Mouse (Mus musculus) liver, embryonic 14.5 days (tissue): ENCODE measurements at regions not wholly inside any gene's neighbourhood (a gene's known extent, or its start where the extent isn't known, plus 50 kb on each side); places are given as distances from the start of the nearest gene placed in this dataset.
"Not testable (repeated sequence)": the region's sequence is repeated elsewhere in the genome, so short reads cannot be mapped to it uniquely, and the experiment has no call there.

Source experiments
- ATAC-seq: fragments of 200-750 bp; cut with Nextera tagmentation; 2 replicates; pipeline ENCODE4 v1.8.0; 2017; ENCODE audit warnings: moderate number of reproducible peaks, mild to moderate bottlenecking, moderate library complexity; ENCODE audit not compliant: insufficient read depth
- DNase-seq, 3 experiments: peaks; one replicate each; pipeline ENCODE4 v3.0.0-alpha.2; 2012 to 2013; ENCODE audit warnings: low read depth in 3 of 3, low spot score in 3 of 3
- H3K27ac ChIP-seq: fragments of 300-500 bp; sonication (generic); 2 replicates; pipeline ENCODE4 v1.5.1; 2014; ENCODE audit warnings: moderate library complexity, mild to moderate bottlenecking, control low read depth, inconsistent platforms
- H3K27me3 ChIP-seq: fragments of 300-500 bp; sonication (generic); 2 replicates; pipeline ENCODE4 v1.6.1; 2014; ENCODE audit warnings: mild to moderate bottlenecking, low read length, moderate library complexity; ENCODE audit not compliant: control insufficient read depth, insufficient read depth
- H3K36me3 ChIP-seq: fragments of 300-500 bp; sonication (generic); replicated peaks from 2 replicates; pipeline ENCODE4 v1.6.1; 2014; ENCODE audit warnings: low read depth; ENCODE audit not compliant: control insufficient read depth, insufficient read depth
- H3K4me1 ChIP-seq, 2 experiments: fragments of 200-500 bp in 1 of 2; fragments of 300-500 bp in 1 of 2; sonication (generic) in 1 of 2; replicated peaks; 2 replicates each; pipeline ENCODE4 v1.6.1; 2012 to 2014; ENCODE audit warnings: antibody characterized with exemption in 1 of 2, inconsistent platforms in 1 of 2, low read length in 1 of 2; ENCODE audit not compliant: control insufficient read depth in 2 of 2, insufficient read depth in 2 of 2
- H3K4me2 ChIP-seq: fragments of 300-500 bp; sonication (generic); 2 replicates; pipeline ENCODE4 v1.6.1; 2014; ENCODE audit warnings: low read depth, mild to moderate bottlenecking, control low read depth, moderate library complexity
- H3K4me3 ChIP-seq, 2 experiments: fragments of 200-500 bp in 1 of 2; fragments of 300-500 bp in 1 of 2; sonication (generic) in 1 of 2; 2 replicates each; pipeline ENCODE4 v1.5.1; 2012 to 2014; ENCODE audit warnings: low read depth in 2 of 2, low read length in 2 of 2, mild to moderate bottlenecking in 2 of 2, control low read depth in 1 of 2, inconsistent platforms in 1 of 2, moderate library complexity in 1 of 2; ENCODE audit not compliant: insufficient read depth in 1 of 2
- H3K9ac ChIP-seq: fragments of 300-500 bp; sonication (generic); replicated peaks from 2 replicates; pipeline ENCODE4 v1.6.1; 2014; ENCODE audit warnings: mild to moderate bottlenecking, control low read depth, moderate library complexity
- H3K9me3 ChIP-seq: fragments of 300-500 bp; sonication (generic); 2 replicates; pipeline ENCODE4 v1.6.1; 2016; ENCODE audit warnings: low read length, mixed read lengths; ENCODE audit not compliant: control insufficient read depth
- CTCF ChIP-seq: IDR thresholded peaks from 2 replicates; pipeline ENCODE4 v1.5.1; 2016; ENCODE audit warnings: antibody characterized with exemption, low read depth, control low read depth
- EP300 ChIP-seq: IDR thresholded peaks from 2 replicates; pipeline ENCODE4 v1.6.1; 2016; ENCODE audit warnings: antibody characterized with exemption, low read depth
- WGBS: fragments of 180-500 bp; shearing (Covaris S2); extraction: QIAGEN DNeasy Blood & Tissue Kit; methylation state at CpG from one replicate; pipeline ENCODE4 v1.1.7; 2014; ENCODE audit not compliant: insufficient replicate concordance; 5-methylcytosine and 5-hydroxymethylcytosine counted together

- DNase-seq = no peak
- WGBS = 68% methylated on average over 15 of the region's 15 CpGs
- Histone ChIP-seq H3K4me3 (no peak overlapping the region), H3K9ac (no peak overlapping the region), H3K4me1 (no peaks in the 10 kb centered on the region), H3K4me2 (no peak overlapping the region), H3K27me3 (no peaks in the 10 kb centered on the region), H3K36me3 (no peaks in the 10 kb centered on the region), H3K9me3 (peaks cover 38% of the 10 kb centered on the region), H3K27ac (no peak overlapping the region)
- no peak for ATAC-seq
- TF ChIP-seq CTCF (no peak), EP300 (no peak)
These were observed 77.4 kb downstream of the Prl2c2 start for GRCm38 (mm10) chr13:12927587-12928345.

GRCm38 (mm10) chr13:12925604-12926003 is 79.6 kb downstream of the Prl2c2 start:
- H3K4me2 ChIP-seq = no peak overlapping the region
- H3K36me3 ChIP-seq = no peaks in the 10 kb centered on the region
- no peak overlapping the region for H3K4me3 ChIP-seq
- H3K9me3 ChIP-seq = peaks cover 41% of the 10 kb centered on the region
- no peak overlapping the region for H3K9ac ChIP-seq
- WGBS = 74% methylated on average over 14 of the region's 14 CpGs
- TF ChIP-seq EP300 = no peak
- peak; percentile 45; the same call in 1 of the 2 replicates for TF ChIP-seq CTCF
- H3K27me3 ChIP-seq = no peaks in the 10 kb centered on the region
- H3K4me1 ChIP-seq = no peaks in the 10 kb centered on the region
- no peak overlapping the region for H3K27ac ChIP-seq
- DNase-seq (no peak), ATAC-seq (peak; percentile 25; the same call in 1 of the 2 replicates)

- Histone ChIP-seq H3K9me3 (no peaks in the 10 kb centered on the region), H3K4me2 (no peak overlapping the region), H3K9ac (no peak overlapping the region), H3K4me1 (no peaks in the 10 kb centered on the region), H3K27me3 (no peaks in the 10 kb centered on the region), H3K27ac (no peak overlapping the region), H3K36me3 (no peaks in the 10 kb centered on the region), H3K4me3 (no peak overlapping the region)
- 49% methylated on average over 5 of the region's 5 CpGs for WGBS
- ATAC-seq = no peak
- TF ChIP-seq EP300 = no peak
- TF ChIP-seq CTCF = no peak
- DNase-seq = no peak
These were observed 92.3 kb downstream of the Prl2c2 start for GRCm38 (mm10) chr13:12912902-12913301.

- no peak for ATAC-seq
- no peaks in the 10 kb centered on the region for H3K4me1 ChIP-seq
- no peak overlapping the region for H3K27ac ChIP-seq
- DNase-seq = no peak
- no peak overlapping the region for H3K4me3 ChIP-seq
- H3K4me2 ChIP-seq = no peak overlapping the region
- H3K36me3 ChIP-seq = no peaks in the 10 kb centered on the region
- TF ChIP-seq EP300 = no peak
- no peak for TF ChIP-seq CTCF
- H3K9ac ChIP-seq = no peak overlapping the region
- no peaks in the 10 kb centered on the region for H3K9me3 ChIP-seq
- H3K27me3 ChIP-seq = no peaks in the 10 kb centered on the region
These were observed 99.0 kb downstream of the Prl2c2 start for GRCm38 (mm10) chr13:12906151-12906550.

GRCm38 (mm10) chr13:12889631-12890030 is 89.8 kb upstream of the Prl2c3 start:
- not testable (repeated sequence) for H3K4me2 ChIP-seq, ATAC-seq, H3K9ac ChIP-seq, H3K4me3 ChIP-seq, H3K27ac ChIP-seq, DNase-seq, H3K36me3 ChIP-seq, H3K27me3 ChIP-seq, H3K9me3 ChIP-seq, H3K4me1 ChIP-seq
- WGBS = 69% methylated on average over 20 of the region's 20 CpGs

- not testable (repeated sequence) for ATAC-seq, H3K4me1 ChIP-seq, H3K27me3 ChIP-seq, H3K4me2 ChIP-seq, DNase-seq, H3K36me3 ChIP-seq, H3K9me3 ChIP-seq, H3K27ac ChIP-seq, H3K9ac ChIP-seq, H3K4me3 ChIP-seq
- WGBS = 51% methylated on average over 3 of the region's 3 CpGs
These were observed 79.6 kb upstream of the Prl2c3 start for GRCm38 (mm10) chr13:12879506-12879905.

GRCm38 (mm10) chr13:12864946-12865345 is 65.1 kb upstream of the Prl2c3 start:
- H3K4me2 ChIP-seq, H3K9me3 ChIP-seq, H3K4me1 ChIP-seq, H3K4me3 ChIP-seq, DNase-seq, H3K9ac ChIP-seq, H3K27me3 ChIP-seq, H3K27ac ChIP-seq, H3K36me3 ChIP-seq: not testable (repeated sequence)
- ATAC-seq = peak; percentile 31; the same call in 1 of the 2 replicates
- 67% methylated on average over 1 of the region's 1 CpGs for WGBS
